Mouse (Mus musculus): ENCODE measurements at regions not wholly inside any gene's neighbourhood (a gene's known extent, or its start where the extent isn't known, plus 50 kb on each side); places are given as distances from the start of the nearest gene placed in this dataset.
"Not testable (repeated sequence)": the region's sequence is repeated elsewhere in the genome, so short reads cannot be mapped to it uniquely, and the experiment has no call there.

GRCm38 (mm10) chr17:27294208-27294604 is 89.9 kb upstream of the Lemd2 start:
- 0 out of 2 replicates have a peak, but pooled peaks cover 3% of the 10 kb centered on the region for H3K27me3 ChIP-seq (ENCODE audit: poor library complexity, severe bottlenecking)
- no peak for DNase-seq (ENCODE audit: extremely low spot score, low spot score)
- 88% methylated on average over 5 of the region's 5 CpGs for WGBS

GRCm38 (mm10) chr17:27293586-27294207 is 89.4 kb upstream of the Lemd2 start:
- H3K27me3 ChIP-seq (ENCODE audit: poor library complexity, severe bottlenecking), result 0 out of 2 replicates have a peak, but pooled peaks cover under 1% of the 10 kb centered on the region
- 85% methylated on average over 14 of the region's 14 CpGs for WGBS
- no peak overlapping the region for H3K27ac ChIP-seq

More at GRCm38 (mm10) chr17:27294208-27294604, 89.9 kb upstream of the Lemd2 start:
- peaks cover 3% of the 10 kb centered on the region; the same call in 1 of the 2 replicates for H3K4me1 ChIP-seq
- no peaks in the 10 kb centered on the region for H3K36me3 ChIP-seq (replicated peaks)
- H3K4me3 ChIP-seq, result no peak overlapping the region
- H3K27ac ChIP-seq, result no peak overlapping the region
- peaks cover 24% of the 10 kb centered on the region for H3K9me3 ChIP-seq

GRCm38 (mm10) chr17:27291673-27292072 is 87.4 kb upstream of the Lemd2 start:
- 88% methylated on average over 10 of the region's 10 CpGs for WGBS
- peaks cover 3% of the 10 kb centered on the region; the same call in 1 of the 2 replicates for H3K4me1 ChIP-seq
- H3K9me3 ChIP-seq, result peaks cover 24% of the 10 kb centered on the region

More at GRCm38 (mm10) chr17:27293586-27294207, 89.4 kb upstream of the Lemd2 start:
- peaks cover 3% of the 10 kb centered on the region; the same call in 1 of the 2 replicates for H3K4me1 ChIP-seq
- H3K36me3 ChIP-seq (replicated peaks), result no peaks in the 10 kb centered on the region
- H3K4me3 ChIP-seq, result no peak overlapping the region
- H3K9me3 ChIP-seq, result peaks cover 24% of the 10 kb centered on the region
- no peak for DNase-seq (ENCODE audit: extremely low spot score, low spot score)

GRCm38 (mm10) chr17:27291176-27291575 is 86.9 kb upstream of the Lemd2 start:
- H3K36me3 ChIP-seq (replicated peaks), result no peaks in the 10 kb centered on the region
- no peak for DNase-seq (ENCODE audit: extremely low spot score, low spot score)
- 94% methylated on average over 14 of the region's 14 CpGs for WGBS
- no peak overlapping the region for H3K4me3 ChIP-seq
- H3K27ac ChIP-seq, result no peak overlapping the region
- no peaks in the 10 kb centered on the region for H3K27me3 ChIP-seq (ENCODE audit: poor library complexity, severe bottlenecking)
- H3K4me1 ChIP-seq, result peaks cover 3% of the 10 kb centered on the region; the same call in 1 of the 2 replicates
- H3K9me3 ChIP-seq, result peaks cover 19% of the 10 kb centered on the region

More at GRCm38 (mm10) chr17:27291673-27292072, 87.4 kb upstream of the Lemd2 start:
- H3K36me3 ChIP-seq (replicated peaks), result no peaks in the 10 kb centered on the region
- DNase-seq (ENCODE audit: extremely low spot score, low spot score), result no peak
- H3K27ac ChIP-seq, result no peak overlapping the region
- H3K27me3 ChIP-seq (ENCODE audit: poor library complexity, severe bottlenecking), result no peaks in the 10 kb centered on the region
- no peak overlapping the region for H3K4me3 ChIP-seq

DNA sequence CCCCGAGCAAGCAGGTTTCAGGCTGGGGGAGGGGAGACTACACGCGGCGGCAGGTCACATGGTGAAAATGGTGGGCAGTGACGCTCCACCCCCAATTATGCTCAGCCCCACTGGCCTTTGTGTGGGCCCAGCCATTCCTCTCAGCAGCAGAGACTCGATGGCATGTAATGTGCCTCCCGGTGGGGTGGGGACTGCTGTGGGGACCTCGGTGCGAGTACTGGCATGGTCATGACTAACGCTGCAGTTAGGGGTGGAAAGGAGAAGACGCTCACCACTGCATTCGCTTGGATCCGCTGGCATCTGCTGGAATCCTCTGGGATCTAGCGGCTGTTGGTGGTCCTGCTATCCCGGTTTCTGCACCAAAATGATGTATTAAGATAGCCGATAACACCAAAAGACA is 86.0 kb upstream of the Lemd2 start:
- no peaks in the 10 kb centered on the region for H3K36me3 ChIP-seq (replicated peaks)
- no peak overlapping the region for H3K27ac ChIP-seq
- WGBS, result 95% methylated on average over 16 of the region's 16 CpGs

GRCm38 (mm10) chr17:27289804-27290203 is 85.5 kb upstream of the Lemd2 start:
- H3K9me3 ChIP-seq, result peaks cover 18% of the 10 kb centered on the region
- H3K36me3 ChIP-seq (replicated peaks); H3K4me3 ChIP-seq; H3K4me1 ChIP-seq; H3K27me3 ChIP-seq (ENCODE audit: poor library complexity, severe bottlenecking); H3K27ac ChIP-seq; DNase-seq (ENCODE audit: extremely low spot score, low spot score): not testable (repeated sequence)
- 96% methylated on average over 14 of the region's 15 CpGs for WGBS

More for the DNA sequence above, 86.0 kb upstream of the Lemd2 start:
- Histone ChIP-seq H3K9me3 (peaks cover 18% of the 10 kb centered on the region), H3K4me1 (peaks cover 3% of the 10 kb centered on the region; the same call in 1 of the 2 replicates), H3K4me3 (no peak overlapping the region), H3K27me3 (ENCODE audit: poor library complexity, severe bottlenecking) (no peaks in the 10 kb centered on the region)
- no peak for DNase-seq (ENCODE audit: extremely low spot score, low spot score)

GRCm38 (mm10) chr17:27287986-27288385 is 83.7 kb upstream of the Lemd2 start:
- not testable (repeated sequence) for H3K27me3 ChIP-seq (ENCODE audit: poor library complexity, severe bottlenecking); H3K36me3 ChIP-seq (replicated peaks); H3K4me3 ChIP-seq; H3K27ac ChIP-seq; DNase-seq (ENCODE audit: extremely low spot score, low spot score); H3K4me1 ChIP-seq
- peaks cover 18% of the 10 kb centered on the region for H3K9me3 ChIP-seq
- WGBS, result 94% methylated on average over 10 of the region's 10 CpGs

DNA sequence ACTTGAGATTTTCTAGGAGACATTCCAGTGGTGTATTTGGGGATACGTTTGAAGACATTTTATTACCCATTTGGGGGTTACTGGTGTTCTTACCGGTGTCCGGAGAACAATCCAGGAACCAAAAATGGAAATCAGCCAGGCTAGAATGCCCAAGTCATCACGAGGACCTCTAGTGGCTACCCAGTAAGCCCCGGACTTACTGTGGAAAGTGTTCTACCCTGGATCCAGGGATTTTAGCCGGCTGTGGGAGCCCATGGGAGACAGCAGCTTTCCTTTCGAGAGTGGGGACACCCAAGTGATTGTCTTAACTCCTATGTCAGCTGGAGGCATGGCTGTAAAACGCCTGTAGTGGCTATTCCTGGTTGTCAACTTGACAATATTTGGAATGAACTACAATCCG is 77.0 kb upstream of the Lemd2 start:
- H3K9me3 ChIP-seq, result peaks cover 27% of the 10 kb centered on the region
- no peaks in the 10 kb centered on the region for H3K27me3 ChIP-seq (ENCODE audit: poor library complexity, severe bottlenecking)
- WGBS, result 82% methylated on average over 9 of the region's 9 CpGs
- H3K4me1 ChIP-seq, result no peaks in the 10 kb centered on the region
- no peak overlapping the region for H3K27ac ChIP-seq
- no peak for DNase-seq (ENCODE audit: extremely low spot score, low spot score)
- no peaks in the 10 kb centered on the region for H3K36me3 ChIP-seq (replicated peaks)
- H3K4me3 ChIP-seq, result no peak overlapping the region

GRCm38 (mm10) chr17:27279491-27280288 is 75.4 kb upstream of the Lemd2 start:
- WGBS, result 93% methylated on average over 17 of the region's 17 CpGs
- DNase-seq (ENCODE audit: extremely low spot score, low spot score); H3K27me3 ChIP-seq (ENCODE audit: poor library complexity, severe bottlenecking); H3K36me3 ChIP-seq (replicated peaks); H3K27ac ChIP-seq; H3K4me1 ChIP-seq; H3K4me3 ChIP-seq: not testable (repeated sequence)
- peaks cover 34% of the 10 kb centered on the region for H3K9me3 ChIP-seq

DNA sequence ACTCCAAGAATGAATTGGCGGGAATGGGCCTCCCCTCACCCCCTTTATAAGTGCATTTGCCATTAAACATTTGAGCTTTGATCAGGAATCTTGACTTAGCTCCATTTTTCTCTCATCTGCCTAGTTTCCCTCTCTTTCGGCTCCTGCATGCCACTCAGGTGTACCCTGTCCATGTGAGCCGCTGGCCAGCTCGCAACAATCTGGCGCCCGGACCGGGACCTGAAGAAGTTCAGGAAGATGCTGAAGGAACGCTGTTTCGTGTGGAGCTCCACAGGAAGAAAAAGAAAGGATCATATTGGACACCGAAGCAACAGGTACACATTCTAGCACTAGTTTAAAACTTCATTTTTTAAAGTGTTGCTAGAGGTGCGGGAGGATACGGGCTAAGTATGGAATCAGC is 73.5 kb upstream of the Lemd2 start:
- not testable (repeated sequence) for H3K36me3 ChIP-seq (replicated peaks); H3K27ac ChIP-seq; DNase-seq (ENCODE audit: extremely low spot score, low spot score); H3K4me1 ChIP-seq; H3K27me3 ChIP-seq (ENCODE audit: poor library complexity, severe bottlenecking); H3K4me3 ChIP-seq
- H3K9me3 ChIP-seq, result peaks cover 38% of the 10 kb centered on the region
- 98% methylated on average over 12 of the region's 12 CpGs for WGBS

DNA sequence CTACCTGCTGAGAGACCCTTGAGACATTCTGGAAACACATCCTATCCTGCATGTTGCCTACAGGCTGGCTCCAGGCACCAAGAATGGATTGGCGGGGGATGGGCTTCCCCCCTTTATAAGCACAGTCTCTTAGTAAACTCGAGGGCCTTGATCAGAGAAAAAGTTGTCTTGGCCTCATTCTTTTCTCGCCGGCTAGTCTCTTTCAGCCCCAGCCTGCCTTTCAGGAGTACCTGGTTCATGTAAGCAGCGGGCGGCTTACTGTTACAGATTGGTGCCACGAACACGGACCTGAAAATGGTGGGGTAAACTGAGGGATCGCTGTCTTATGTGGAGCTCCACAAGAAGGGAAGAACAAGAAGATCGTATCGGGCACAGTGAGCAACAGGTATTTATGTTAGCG is 67.5 kb upstream of the Lemd2 start:
- peaks cover 16% of the 10 kb centered on the region for H3K9me3 ChIP-seq
- H3K4me3 ChIP-seq; H3K27me3 ChIP-seq (ENCODE audit: poor library complexity, severe bottlenecking); H3K4me1 ChIP-seq; H3K36me3 ChIP-seq (replicated peaks); DNase-seq (ENCODE audit: extremely low spot score, low spot score); H3K27ac ChIP-seq: not testable (repeated sequence)
- 92% methylated on average over 12 of the region's 12 CpGs for WGBS

GRCm38 (mm10) chr17:27270776-27271175 is 66.5 kb upstream of the Lemd2 start:
- H3K4me3 ChIP-seq; H3K4me1 ChIP-seq; H3K27ac ChIP-seq; H3K36me3 ChIP-seq (replicated peaks); H3K27me3 ChIP-seq (ENCODE audit: poor library complexity, severe bottlenecking); DNase-seq (ENCODE audit: extremely low spot score, low spot score); H3K9me3 ChIP-seq: not testable (repeated sequence)
- WGBS, result 96% methylated on average over 8 of the region's 8 CpGs

DNA sequence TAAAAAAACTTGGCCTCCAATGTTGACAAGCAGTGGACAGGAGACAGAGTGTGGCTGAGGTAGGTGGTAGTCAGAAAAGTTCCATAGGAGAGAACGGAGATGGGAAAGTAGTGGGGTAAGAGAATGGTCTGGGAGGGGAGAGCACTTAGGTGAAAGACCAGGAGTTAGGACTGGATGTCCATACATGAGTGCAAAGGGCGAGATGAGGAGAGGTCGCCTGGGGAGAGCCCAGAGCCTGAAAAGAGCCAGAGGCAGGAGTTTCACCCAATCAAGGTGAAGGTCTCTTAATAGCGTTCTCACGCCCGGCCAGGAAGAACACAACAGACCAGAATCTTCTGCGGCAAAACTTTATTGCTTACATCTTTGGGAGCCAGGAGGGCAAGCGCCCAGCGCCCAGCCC is 60.3 kb upstream of the Lemd2 start:
- H3K4me1 ChIP-seq; H3K4me3 ChIP-seq; H3K27me3 ChIP-seq (ENCODE audit: poor library complexity, severe bottlenecking); DNase-seq (ENCODE audit: extremely low spot score, low spot score); H3K9me3 ChIP-seq; H3K27ac ChIP-seq; H3K36me3 ChIP-seq (replicated peaks): not testable (repeated sequence)
- WGBS, result 96% methylated on average over 9 of the region's 9 CpGs

Data from forebrain, embryonic 10.5 days (tissue).